Mouse (Mus musculus): ENCODE measurements around the gene Ntrk2.

DNA sequence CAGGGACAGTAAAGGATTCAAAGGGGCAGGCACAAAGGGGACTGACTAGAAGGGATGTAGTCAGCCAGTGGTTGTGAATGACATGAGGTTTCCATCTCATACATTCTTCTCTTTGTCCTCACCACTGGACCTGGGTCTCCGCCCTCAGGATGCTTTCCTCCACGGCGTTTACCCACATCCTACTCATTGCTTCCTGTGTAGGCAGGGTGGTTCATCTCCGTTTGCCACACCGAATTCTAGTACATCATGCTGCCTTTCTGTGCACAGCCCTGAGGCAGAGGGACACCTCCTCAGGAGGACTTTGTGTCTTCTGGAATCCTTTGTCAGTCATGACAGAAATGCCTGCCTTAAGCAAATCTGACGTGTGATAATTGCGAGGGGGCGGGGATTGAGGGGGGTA is 219.3 kb downstream of the Ntrk2 start:
- no peak for TF ChIP-seq ZKSCAN1 (IDR thresholded peaks at IDR 0.05; ENCODE audit: low read depth, low read length)
- TF ChIP-seq POLR2A (IDR thresholded peaks at IDR 0.05; ENCODE audit: control insufficient read depth in 1 of 2, insufficient read depth in 1 of 2, low read depth in 1 of 2, low read length in 2 of 2, poor library complexity in 1 of 2): no peak
- TF ChIP-seq SMC3 (IDR thresholded peaks at IDR 0.05; ENCODE audit: low read depth, low read length): no peak
- no peak for TF ChIP-seq JUND (IDR thresholded peaks at IDR 0.05; ENCODE audit: low read depth, low read length)
- TF ChIP-seq TBP (IDR thresholded peaks at IDR 0.05; ENCODE audit: low read depth, low read length): no peak
- no peak for TF ChIP-seq UBTF (IDR thresholded peaks at IDR 0.05; ENCODE audit: borderline replicate concordance, insufficient read depth, low read depth, low read length)
